Mouse (Mus musculus) MEL (cell line): ENCODE data around the gene Nrip1.

Source experiments
- BHLHE40 ChIP-seq: IDR thresholded peaks from 2 replicates; pipeline ENCODE4 v1.6.1; 2012; ENCODE audit warnings: low read depth, mild to moderate bottlenecking, inconsistent platforms, low read length, improper control_type of control experiment, borderline replicate concordance
- CHD2 ChIP-seq: IDR thresholded peaks from 2 replicates; pipeline ENCODE4 v1.6.1; 2011; ENCODE audit warnings: low read length, improper control_type of control experiment
- CTCF ChIP-seq, 3 experiments: IDR thresholded peaks in 2 of 3; conservative IDR thresholded peaks in 1 of 3; 2 replicates each; pipeline ENCODE4 v1.5.1; 2011 to 2012; ENCODE audit warnings: low read length in 3 of 3, low read depth in 2 of 3, mild to moderate bottlenecking in 2 of 3, improper control_type of control experiment in 1 of 3, inconsistent platforms in 1 of 3, mixed read lengths in 1 of 3, moderate library complexity in 1 of 3; ENCODE audit not compliant: control insufficient read depth in 1 of 3, insufficient read depth in 1 of 3, poor library complexity in 1 of 3, severe bottlenecking in 1 of 3
- EP300 ChIP-seq, 2 experiments: IDR thresholded peaks; 2 replicates each; pipeline ENCODE4 v1.6.1; 2011; ENCODE audit warnings: improper control_type of control experiment in 2 of 2, low read length in 2 of 2, low read depth in 1 of 2, mild to moderate bottlenecking in 1 of 2
- MEF2A ChIP-seq: IDR thresholded peaks from 2 replicates; pipeline ENCODE4 v1.6.1; 2014; ENCODE audit warnings: low read depth, mild to moderate bottlenecking, inconsistent platforms, low read length, improper control_type of control experiment; ENCODE audit not compliant: poor library complexity, insufficient replicate concordance, severe bottlenecking; ENCODE audit errors: extremely low read depth
- MXI1 ChIP-seq: IDR thresholded peaks from 2 replicates; pipeline ENCODE4 v1.6.1; 2011; ENCODE audit warnings: mild to moderate bottlenecking, low read depth, low read length, improper control_type of control experiment
- MYC ChIP-seq: IDR thresholded peaks from 2 replicates; pipeline ENCODE4 v1.6.1; 2011; ENCODE audit warnings: low read depth, mild to moderate bottlenecking, low read length, improper control_type of control experiment, moderate library complexity
- POLR2A ChIP-seq, 2 experiments: IDR thresholded peaks; 2 replicates each; pipeline ENCODE4 v1.6.1; 2011 to 2012; ENCODE audit warnings: low read length in 2 of 2, mild to moderate bottlenecking in 2 of 2, control low read depth in 1 of 2, improper control_type of control experiment in 1 of 2, low read depth in 1 of 2, moderate library complexity in 1 of 2; ENCODE audit not compliant: control insufficient read depth in 1 of 2, insufficient read depth in 1 of 2, poor library complexity in 1 of 2
- SMC3 ChIP-seq: IDR thresholded peaks from 2 replicates; pipeline ENCODE4 v1.6.1; 2011; ENCODE audit warnings: low read depth, low read length, improper control_type of control experiment
- TBP ChIP-seq: IDR thresholded peaks from 2 replicates; pipeline ENCODE4 v1.8.0; 2011; ENCODE audit warnings: low read depth, low read length, improper control_type of control experiment
- TCF12 ChIP-seq: IDR thresholded peaks from 2 replicates; pipeline ENCODE4 v1.6.1; 2014; ENCODE audit warnings: low read depth, mild to moderate bottlenecking, inconsistent platforms, low read length, improper control_type of control experiment, moderate library complexity
- ZKSCAN1 ChIP-seq: IDR thresholded peaks from 2 replicates; pipeline ENCODE4 v1.6.1; 2012; ENCODE audit warnings: low read depth, mild to moderate bottlenecking, inconsistent platforms, low read length, improper control_type of control experiment, moderate library complexity

GRCm38 (mm10) chr16:76372045-76372940 is 1.3 kb downstream of the Nrip1 start:
- TF ChIP-seq BHLHE40 (no peak), MXI1 (no peak; the same call in 1 of the 2 replicates), CTCF (IDR thresholded peaks at IDR 0.05 in 2 of 3, conservative IDR thresholded peaks at IDR 0.05 in 1 of 3; ENCODE audit: control insufficient read depth in 1 of 3, insufficient read depth in 1 of 3, low read depth in 2 of 3, low read length in 3 of 3, poor library complexity in 1 of 3, severe bottlenecking in 1 of 3) (peak in 1 of 3 experiments; percentile 21; a peak in 1 of 6 replicates), EP300 (IDR thresholded peaks at IDR 0.05; ENCODE audit: low read depth in 1 of 2, low read length in 2 of 2) (0 out of 4 replicates have a peak, but pooled peaks of 1 of the 2 experiments have one; percentile 12), ZKSCAN1 (no peak), MYC (0 out of 2 replicates have a peak, but pooled peaks have one; percentile 20), TBP (no peak), POLR2A (IDR thresholded peaks at IDR 0.05; ENCODE audit: control insufficient read depth in 1 of 2, insufficient read depth in 1 of 2, low read depth in 1 of 2, low read length in 2 of 2, poor library complexity in 1 of 2) (no peak), TCF12 (peak; percentile 11; the same call in 1 of the 2 replicates), SMC3 (no peak), MEF2A (no peak), CHD2 (no peak)
